ENCODE assay signal across 20 mouse cellular contexts in genomic region chr6:112119180-112119579, GRCm38 (mm10).
A peak's percentile ranks its signal among the peaks of the same experiment; 100 is the strongest.
DNase-seq lines count a peak whose midpoint lies in the region; ATAC-seq lines count a peak whose summit lies in the region.
"Had no signal": no experiment of that assay in that cellular context is flagged by ENCODE, and none has a peak within 500 bp of the region (broad histone marks: within the 10 kb centered on the region; RNA-seq: fewer than 3 reads in every experiment).

No protein-coding gene starts in this region.

- H3K9me3 ChIP-seq in kidney, embryonic 16.5 days (ENCODE audit: low read length) = no peaks in the 10 kb centered on the region
- no peaks in the 10 kb centered on the region for H3K9me3 ChIP-seq in intestine, embryonic 16.5 days (ENCODE audit: control insufficient read depth, low read length)
- H3K9me3 ChIP-seq: embryonic facial prominence, embryonic 15.5 days; hindbrain, embryonic 10.5 days; midbrain, embryonic 12.5 days; neural tube, embryonic 12.5 days had no signal

- ATAC-seq in kidney, embryonic 16.5 days (ENCODE audit: low FRiP score, low TSS enrichment) = no peak
- ATAC-seq in intestine, embryonic 16.5 days = no peak
- no peak for ATAC-seq in inflammation-experienced regulatory T-cells, adult 6 months

- DNase-seq in cerebellum, postnatal 10 days = peak; percentile 4 to 11
- no peak for DNase-seq in cerebellum, postnatal 36 days
- DNase-seq in kidney, postnatal 10 days = peak; percentile 7
- DNase-seq in ES-CJ7 (ENCODE audit: low read depth, low spot score) = peak; percentile 65
- peak; percentile 24 for DNase-seq in embryo, embryonic 11 days
- DNase-seq: cerebellum, adult 9-10 months; gastrocnemius, postnatal 14 days; kidney, adult 8-10 months; layer of hippocampus, adult 9-11 months; lung, postnatal 14 days; right cerebral cortex, adult 18-20 months had no signal

- 49% methylated on average over 2 of the region's 2 CpGs for WGBS in kidney, embryonic 16.5 days
- 49% methylated on average over 2 of the region's 2 CpGs for WGBS in intestine, embryonic 16.5 days

- no peaks in the 10 kb centered on the region for H3K36me3 ChIP-seq in kidney, embryonic 16.5 days (ENCODE audit: insufficient read depth, low read length)
- no peaks in the 10 kb centered on the region for H3K36me3 ChIP-seq in intestine, embryonic 16.5 days (ENCODE audit: control insufficient read depth, insufficient read depth, low read length)
- H3K36me3 ChIP-seq: embryonic facial prominence, embryonic 15.5 days; G1E; hindbrain, embryonic 10.5 days; midbrain, embryonic 12.5 days; neural tube, embryonic 12.5 days had no signal

- no peak overlapping the region for H3K27ac ChIP-seq in kidney, embryonic 16.5 days (ENCODE audit: low read length)
- no peak overlapping the region for H3K27ac ChIP-seq in intestine, embryonic 16.5 days (ENCODE audit: low read length)
- H3K27ac ChIP-seq: embryonic facial prominence, embryonic 15.5 days; hindbrain, embryonic 10.5 days; liver, embryonic 14.5 days; midbrain, embryonic 12.5 days; neural tube, embryonic 12.5 days had no signal

- no peak overlapping the region for H3K9ac ChIP-seq in kidney, embryonic 16.5 days (replicated peaks; ENCODE audit: low read length)
- no peak overlapping the region for H3K9ac ChIP-seq in intestine, embryonic 16.5 days (ENCODE audit: low read depth, low read length)
- H3K9ac ChIP-seq: embryonic facial prominence, embryonic 15.5 days; liver, embryonic 14.5 days; midbrain, embryonic 12.5 days; neural tube, embryonic 12.5 days had no signal

- no peak overlapping the region for H3K4me2 ChIP-seq in kidney, embryonic 16.5 days (replicated peaks; ENCODE audit: low read depth, low read length)
- H3K4me2 ChIP-seq in intestine, embryonic 16.5 days (ENCODE audit: low read depth, low read length) = no peak overlapping the region
- H3K4me2 ChIP-seq: embryonic facial prominence, embryonic 15.5 days; midbrain, embryonic 12.5 days; neural tube, embryonic 12.5 days had no signal

- no peaks in the 10 kb centered on the region for H3K27me3 ChIP-seq in kidney, embryonic 16.5 days (ENCODE audit: insufficient read depth, low read length)
- H3K27me3 ChIP-seq in intestine, embryonic 16.5 days (replicated peaks; ENCODE audit: control insufficient read depth, insufficient read depth, low read length) = no peaks in the 10 kb centered on the region
- H3K27me3 ChIP-seq: embryonic facial prominence, embryonic 15.5 days; midbrain, embryonic 12.5 days; neural tube, embryonic 12.5 days had no signal

- no peak overlapping the region for H3K4me3 ChIP-seq in kidney, embryonic 16.5 days (ENCODE audit: low read length)
- H3K4me3 ChIP-seq in intestine, embryonic 16.5 days (ENCODE audit: low read length) = no peak overlapping the region
- H3K4me3 ChIP-seq: embryonic facial prominence, embryonic 15.5 days; hindbrain, embryonic 10.5 days; midbrain, embryonic 12.5 days; neural tube, embryonic 12.5 days had no signal

- no peaks in the 10 kb centered on the region for H3K4me1 ChIP-seq in kidney, embryonic 16.5 days (ENCODE audit: insufficient read depth, low read length)
- no peaks in the 10 kb centered on the region for H3K4me1 ChIP-seq in intestine, embryonic 16.5 days (ENCODE audit: control insufficient read depth, insufficient read depth, low read length)
- H3K4me1 ChIP-seq: embryonic facial prominence, embryonic 15.5 days; midbrain, embryonic 12.5 days; neural tube, embryonic 12.5 days had no signal

Comparison
In these comparisons a context has a peak if more than half of its experiments do, and no peak if none do; other contexts are left out.
1. DNase-seq: peak in cerebellum, postnatal 10 days (2 of 2), kidney, postnatal 10 days (single experiment), ES-CJ7 (single experiment) and embryo, embryonic 11 days (single experiment); none in cerebellum, postnatal 36 days (0 of 2).